Mouse (Mus musculus): ENCODE measurements around the gene Ano4.

GRCm38 (mm10) chr10:89354639-89355038 is 10.1 kb upstream of the Ano4 start:
- TF ChIP-seq CHD2 (IDR thresholded peaks at IDR 0.05; ENCODE audit: low read depth, low read length) (no peak), ZNF384 (IDR thresholded peaks at IDR 0.05; ENCODE audit: low read depth, low read length) (no peak)
